Mouse (Mus musculus) intestine, embryonic 16.5 days (tissue): ENCODE measurements at regions not wholly inside any gene's neighbourhood (a gene's known extent, or its start where the extent isn't known, plus 50 kb on each side); places are given as distances from the start of the nearest gene placed in this dataset.
A peak's percentile ranks its signal among the peaks of the same experiment; 100 is the strongest.

ENCODE experiments used
- ATAC-seq: fragments of 200-750 bp; cut with Nextera tagmentation; 2 replicates; pipeline ENCODE4 v1.8.0; 2017; ENCODE audit warnings: moderate TSS enrichment, moderate library complexity
- H3K27ac ChIP-seq: fragments of 300-500 bp; sonication (generic); 2 replicates; pipeline ENCODE4 v1.5.1; 2014; ENCODE audit warnings: mild to moderate bottlenecking, low read length
- H3K27me3 ChIP-seq: fragments of 300-500 bp; sonication (generic); replicated peaks from 2 replicates; pipeline ENCODE4 v1.6.1; 2014; ENCODE audit warnings: low read length, control low read depth, mixed read lengths; ENCODE audit not compliant: control insufficient read depth, insufficient read depth
- H3K36me3 ChIP-seq: fragments of 300-500 bp; sonication (generic); 2 replicates; pipeline ENCODE4 v1.6.1; 2014; ENCODE audit warnings: low read length, control low read depth; ENCODE audit not compliant: control insufficient read depth, insufficient read depth
- H3K4me1 ChIP-seq: fragments of 300-500 bp; sonication (generic); 2 replicates; pipeline ENCODE4 v1.6.1; 2014; ENCODE audit warnings: low read length, control low read depth, mixed read lengths; ENCODE audit not compliant: control insufficient read depth, insufficient read depth
- H3K4me2 ChIP-seq: fragments of 300-500 bp; sonication (generic); 2 replicates; pipeline ENCODE4 v1.6.1; 2014; ENCODE audit warnings: low read depth, low read length, control low read depth
- H3K4me3 ChIP-seq: fragments of 300-500 bp; sonication (generic); 2 replicates; pipeline ENCODE4 v1.5.1; 2014; ENCODE audit warnings: mild to moderate bottlenecking, low read length
- H3K9ac ChIP-seq: fragments of 300-500 bp; sonication (generic); 2 replicates; pipeline ENCODE4 v1.6.1; 2014; ENCODE audit warnings: low read depth, low read length
- H3K9me3 ChIP-seq: fragments of 300-500 bp; sonication (generic); 2 replicates; pipeline ENCODE4 v1.6.1; 2016; ENCODE audit warnings: low read length, control low read depth; ENCODE audit not compliant: control insufficient read depth
- WGBS: fragments of 180-500 bp; shearing (Covaris S2); extraction: QIAGEN DNeasy Blood & Tissue Kit; methylation state at CpG from one replicate; pipeline ENCODE4 v1.1.7; 2014; 5-methylcytosine and 5-hydroxymethylcytosine counted together

DNA sequence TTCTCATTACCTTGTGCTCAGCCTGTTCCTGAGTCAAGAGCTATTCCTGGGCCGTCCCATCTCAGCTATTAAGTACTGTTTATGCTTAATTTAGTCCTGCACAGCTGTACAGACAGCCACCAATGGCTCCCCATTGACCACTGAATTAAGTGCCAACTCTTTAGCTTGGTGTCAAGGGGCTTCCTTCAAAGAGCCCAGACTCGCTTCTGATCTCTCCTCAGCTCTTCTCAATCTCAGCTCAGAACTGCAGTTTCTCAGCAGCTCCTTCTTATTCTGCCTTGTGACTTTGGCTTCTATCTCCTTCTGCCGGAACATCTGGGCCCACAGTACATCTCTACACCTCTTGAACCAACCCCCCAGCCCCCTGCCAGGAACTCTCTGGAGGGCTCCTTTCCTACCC, 290.0 kb upstream of the Gm10131 start:
- 82% methylated on average over 3 of the region's 3 CpGs for WGBS
- no peaks in the 10 kb centered on the region for H3K36me3 ChIP-seq
- no peak for ATAC-seq

GRCm38 (mm10) chr8:34398914-34399813, 287.6 kb upstream of the Gm10131 start:
- H3K36me3 ChIP-seq: no peaks in the 10 kb centered on the region
- no peaks in the 10 kb centered on the region for H3K4me1 ChIP-seq
- H3K27ac ChIP-seq: no peak overlapping the region
- ATAC-seq: no peak
- no peaks in the 10 kb centered on the region for H3K27me3 ChIP-seq
- 70% methylated on average over 14 of the region's 14 CpGs for WGBS
- H3K9me3 ChIP-seq: no peaks in the 10 kb centered on the region
- no peak overlapping the region for H3K4me3 ChIP-seq
- no peak overlapping the region for H3K9ac ChIP-seq
- H3K4me2 ChIP-seq: no peak overlapping the region

More for the DNA sequence above, 290.0 kb upstream of the Gm10131 start:
- Histone ChIP-seq H3K4me3 (no peak overlapping the region), H3K4me2 (no peak overlapping the region), H3K27me3 (no peaks in the 10 kb centered on the region), H3K9me3 (no peaks in the 10 kb centered on the region), H3K4me1 (no peaks in the 10 kb centered on the region), H3K9ac (no peak overlapping the region), H3K27ac (no peak overlapping the region)

- no peaks in the 10 kb centered on the region for H3K4me1 ChIP-seq
- ATAC-seq: no peak
- no peak overlapping the region for H3K27ac ChIP-seq
- 42% methylated on average over 22 of the region's 23 CpGs for WGBS
- no peaks in the 10 kb centered on the region for H3K9me3 ChIP-seq
- no peak overlapping the region for H3K4me2 ChIP-seq
- H3K36me3 ChIP-seq: no peaks in the 10 kb centered on the region
- H3K4me3 ChIP-seq: 0 out of 2 replicates have a peak overlapping the region, but pooled peaks have one; percentile 8
- H3K27me3 ChIP-seq: no peaks in the 10 kb centered on the region
- H3K9ac ChIP-seq: no peak overlapping the region
These were observed 286.3 kb upstream of the Gm10131 start for GRCm38 (mm10) chr8:34397583-34398411.

DNA sequence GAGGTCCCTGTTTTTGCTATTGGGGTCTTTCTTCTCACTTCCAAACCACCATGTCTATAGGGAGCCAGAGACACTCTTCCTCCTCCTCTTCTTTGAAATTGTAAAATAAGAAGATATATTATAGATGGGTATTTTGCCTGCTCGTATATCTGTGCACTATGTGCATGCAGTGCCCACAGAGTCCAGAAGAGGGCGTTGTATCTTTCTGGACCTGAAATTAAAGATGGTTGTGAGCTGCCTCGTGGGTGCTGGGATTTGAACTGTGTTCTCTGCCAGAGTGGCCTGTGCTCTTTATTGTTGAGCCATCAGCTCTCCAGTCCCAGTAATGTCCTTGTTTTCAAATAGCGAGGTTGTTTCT, 285.7 kb upstream of the Gm10131 start:
- Histone ChIP-seq H3K9me3 (no peaks in the 10 kb centered on the region), H3K27ac (no peak overlapping the region), H3K9ac (no peak overlapping the region), H3K36me3 (no peaks in the 10 kb centered on the region), H3K4me1 (no peaks in the 10 kb centered on the region), H3K4me3 (0 out of 2 replicates have a peak overlapping the region, but pooled peaks have one; percentile 8), H3K27me3 (no peaks in the 10 kb centered on the region), H3K4me2 (no peak overlapping the region; the same call in 1 of the 2 replicates)
- 50% methylated on average over 4 of the region's 4 CpGs for WGBS
- no peak for ATAC-seq

GRCm38 (mm10) chr8:34392981-34393828, 281.7 kb upstream of the Gm10131 start:
- no peak overlapping the region for H3K9ac ChIP-seq
- H3K9me3 ChIP-seq: no peaks in the 10 kb centered on the region
- no peak overlapping the region for H3K4me2 ChIP-seq
- no peak overlapping the region for H3K4me3 ChIP-seq
- 84% methylated on average over 15 of the region's 15 CpGs for WGBS
- ATAC-seq: no peak
- H3K27ac ChIP-seq: no peak overlapping the region
- no peaks in the 10 kb centered on the region for H3K4me1 ChIP-seq
- no peaks in the 10 kb centered on the region for H3K27me3 ChIP-seq
- no peaks in the 10 kb centered on the region for H3K36me3 ChIP-seq

GRCm38 (mm10) chr8:34392208-34392980, 280.9 kb upstream of the Gm10131 start:
- no peaks in the 10 kb centered on the region for H3K27me3 ChIP-seq
- no peak for ATAC-seq
- H3K9ac ChIP-seq: no peak overlapping the region
- H3K4me2 ChIP-seq: no peak overlapping the region
- H3K4me3 ChIP-seq: no peak overlapping the region
- no peak overlapping the region for H3K27ac ChIP-seq
- H3K36me3 ChIP-seq: no peaks in the 10 kb centered on the region
- no peaks in the 10 kb centered on the region for H3K9me3 ChIP-seq
- WGBS: 47% methylated on average over 14 of the region's 14 CpGs
- H3K4me1 ChIP-seq: no peaks in the 10 kb centered on the region

GRCm38 (mm10) chr8:34385806-34386439, 274.4 kb upstream of the Gm10131 start:
- no peaks in the 10 kb centered on the region for H3K27me3 ChIP-seq
- H3K27ac ChIP-seq: no peak overlapping the region
- WGBS: 85% methylated on average over 10 of the region's 10 CpGs
- H3K4me3 ChIP-seq: no peak overlapping the region
- no peak overlapping the region for H3K4me2 ChIP-seq
- no peak overlapping the region for H3K9ac ChIP-seq
- H3K36me3 ChIP-seq: no peaks in the 10 kb centered on the region
- no peak for ATAC-seq
- no peaks in the 10 kb centered on the region for H3K4me1 ChIP-seq
- no peaks in the 10 kb centered on the region for H3K9me3 ChIP-seq

DNA sequence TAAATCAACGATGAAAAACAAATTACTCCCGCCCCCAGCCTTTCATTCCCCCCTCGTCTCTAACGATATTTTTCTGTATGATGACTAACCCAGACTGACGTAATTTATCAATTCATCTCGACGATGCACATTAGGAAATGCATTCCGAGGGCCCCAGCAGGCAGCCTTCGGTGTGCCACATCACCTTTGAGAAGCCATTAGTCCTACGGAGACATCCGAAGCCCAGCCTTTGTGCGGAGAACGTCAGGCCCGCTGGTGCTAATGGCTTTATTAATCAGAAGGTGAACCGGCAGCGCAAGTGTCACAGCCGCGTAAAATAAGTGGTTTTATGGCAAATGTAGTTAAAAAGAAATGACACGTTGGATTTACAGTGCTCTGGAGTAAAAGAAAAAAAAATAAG, 269.1 kb upstream of the Gm10131 start:
- no peaks in the 10 kb centered on the region for H3K4me1 ChIP-seq
- no peaks in the 10 kb centered on the region for H3K27me3 ChIP-seq
- WGBS: 68% methylated on average over 19 of the region's 19 CpGs
- no peaks in the 10 kb centered on the region for H3K36me3 ChIP-seq
- no peaks in the 10 kb centered on the region for H3K9me3 ChIP-seq
- H3K4me3 ChIP-seq: no peak overlapping the region
- no peak overlapping the region for H3K4me2 ChIP-seq
- H3K9ac ChIP-seq: no peak overlapping the region
- no peak overlapping the region for H3K27ac ChIP-seq
- no peak for ATAC-seq
